Mouse (Mus musculus) 3134 (cell line): Measurements from ENCODE around the gene Ifna13.

Source experiments
- DNase-seq: peaks from one replicate; pipeline ENCODE4 v3.0.0-alpha.2; 2011; ENCODE audit warnings: low spot score; ENCODE audit not compliant: insufficient read length; ENCODE audit errors: extremely low read depth

Gene Ifna13

GRCm38 (mm10) chr4:88644359-88644758 is at the start of gene Ifna13:
TSS of gene Ifna13 (minus strand) at chr4:88644459.
- no peak for DNase-seq

DNA sequence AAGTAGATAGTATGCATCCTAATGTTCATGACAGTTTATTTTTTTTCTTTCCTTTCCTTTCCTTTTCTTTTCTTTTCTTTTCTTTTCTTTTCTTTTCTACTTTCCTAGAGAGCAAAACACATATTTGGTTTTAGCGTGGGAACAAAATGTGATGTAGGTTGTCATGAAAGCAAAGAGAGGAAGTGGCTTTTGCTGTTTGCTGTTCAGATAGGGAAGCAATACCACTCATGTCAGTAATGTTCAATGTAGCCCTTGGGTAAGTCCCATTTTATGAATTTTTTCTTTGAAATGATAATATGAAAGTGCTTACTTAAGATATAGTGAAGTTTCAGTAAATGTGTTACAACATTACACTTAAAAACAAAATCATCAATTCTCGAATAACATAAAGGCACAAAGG is 49.1 kb upstream of the Ifna13 start:
- no peak for DNase-seq

- DNase-seq, result no peak
Observed at GRCm38 (mm10) chr4:88692537-88692936, 48.3 kb upstream of the Ifna13 start.

GRCm38 (mm10) chr4:88691259-88691658 is 47.0 kb upstream of the Ifna13 start, which contains the start of gene Ifnab:
TSS of gene Ifnab (minus strand) at chr4:88691359.
- no peak for DNase-seq

- DNase-seq, result no peak
Observed at GRCm38 (mm10) chr4:88683812-88684211, 39.6 kb upstream of the Ifna13 start, which contains the start of gene Ifna2. TSS of gene Ifna2 (minus strand) at chr4:88683912.

DNA sequence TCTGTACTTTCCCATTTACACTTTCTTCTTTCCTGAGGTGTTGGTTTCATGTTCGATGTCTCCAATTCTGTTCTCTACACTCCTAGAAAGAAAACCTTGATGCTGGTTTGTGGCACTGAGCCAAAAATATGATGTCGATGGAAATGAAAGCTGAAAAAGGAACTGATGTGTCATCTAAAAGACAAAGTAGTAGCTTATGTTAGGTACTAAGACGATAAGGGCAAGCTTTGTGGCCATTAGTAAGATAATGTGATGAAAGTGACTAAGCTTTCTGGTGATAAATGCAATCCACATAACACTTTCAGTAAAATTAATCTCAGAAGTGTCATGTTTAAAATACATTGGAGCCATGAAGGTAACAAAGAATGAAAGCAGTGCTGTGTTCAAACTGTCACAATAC is 37.1 kb upstream of the Ifna13 start:
- no peak for DNase-seq

DNA sequence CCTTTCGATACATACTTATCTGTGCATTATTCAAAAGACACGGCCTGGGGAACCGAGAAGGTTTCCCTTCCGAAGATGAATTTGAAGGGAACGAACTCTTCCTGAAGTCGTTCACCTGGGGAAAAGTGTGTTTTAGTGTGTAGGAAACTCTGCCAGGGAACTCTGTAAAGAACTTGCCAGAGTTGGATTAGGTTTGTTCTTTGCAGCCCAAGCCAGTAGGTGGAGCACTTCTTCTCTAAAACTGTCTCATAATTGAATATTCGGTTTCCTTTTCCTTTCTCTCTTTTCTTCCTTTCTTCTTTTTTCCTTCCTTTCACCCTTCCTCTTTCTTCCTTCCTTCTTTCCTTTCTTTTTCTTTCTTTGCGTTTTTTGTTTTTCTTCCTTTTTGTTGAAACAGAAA is 36.1 kb upstream of the Ifna13 start:
- DNase-seq, result no peak

- no peak for DNase-seq
Observed at GRCm38 (mm10) chr4:88676824-88677223, 32.6 kb upstream of the Ifna13 start, which contains the start of gene Ifna16. TSS of gene Ifna16 (minus strand) at chr4:88676924.

DNA sequence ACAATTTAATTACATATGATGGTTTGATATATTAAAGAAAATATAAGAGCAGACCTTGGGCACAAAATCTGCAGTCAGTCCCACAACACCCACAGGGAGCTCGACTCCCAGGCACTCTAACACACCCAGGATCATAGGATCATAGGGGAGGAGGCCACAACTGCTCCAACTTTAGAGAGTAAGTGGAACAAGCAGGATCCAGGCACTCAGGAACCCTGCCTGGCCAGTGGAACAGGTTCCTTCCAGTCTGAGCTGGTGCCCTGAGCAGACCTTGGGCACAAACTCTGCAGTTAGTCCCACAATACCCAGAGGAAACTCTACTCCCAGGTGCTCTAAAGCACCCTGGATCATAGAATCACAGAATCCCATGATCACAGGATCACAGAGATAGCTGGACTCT is 11.2 kb upstream of the Ifna13 start:
- no peak for DNase-seq

DNA sequence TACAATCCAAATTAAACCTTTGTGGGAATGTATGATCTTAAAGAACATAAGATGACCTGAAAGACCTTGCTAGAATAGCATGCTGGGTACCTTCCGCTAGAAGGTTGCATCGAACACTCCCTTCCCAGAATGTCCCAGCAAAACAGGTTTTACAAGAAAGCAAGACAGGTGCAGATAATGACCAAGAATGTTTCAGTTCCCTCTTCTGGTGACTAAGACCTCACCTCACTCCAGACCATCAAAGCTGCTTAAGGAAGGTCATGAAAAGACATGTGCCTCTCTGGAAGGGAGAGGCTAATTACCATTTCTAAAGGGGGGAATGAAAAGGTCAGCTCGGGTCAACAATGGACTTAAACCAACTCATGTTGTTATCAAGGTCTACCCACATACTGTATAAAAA is 9.4 kb upstream of the Ifna13 start:
- DNase-seq, result no peak

- DNase-seq, result peak; percentile 37
Observed at GRCm38 (mm10) chr4:88642526-88642925, 1.7 kb downstream of the Ifna13 start.

- DNase-seq, result peak; percentile 93
Observed at GRCm38 (mm10) chr4:88641077-88641831, 3.0 kb downstream of the Ifna13 start.

- DNase-seq, result no peak
Observed at GRCm38 (mm10) chr4:88640704-88641076, 3.6 kb downstream of the Ifna13 start.

DNA sequence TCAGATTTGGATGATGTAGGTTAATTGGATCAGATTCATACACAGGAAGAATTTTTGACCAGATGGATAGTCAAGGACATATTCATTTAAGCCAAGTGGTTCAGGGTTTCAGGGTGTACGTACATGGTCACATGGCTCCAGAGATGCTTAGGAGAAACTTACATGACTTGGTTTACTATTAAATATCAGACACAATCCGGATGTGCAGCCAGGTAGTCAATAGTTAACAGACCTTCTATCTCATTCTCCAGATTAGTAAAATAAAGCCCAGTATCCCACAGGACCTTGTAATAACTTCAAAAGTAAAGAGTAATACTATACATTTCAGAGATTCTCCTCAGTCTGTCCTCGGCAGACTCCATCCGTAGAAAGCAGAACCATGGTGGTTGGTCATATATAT is 9.9 kb downstream of the Ifna13 start, which contains the start of gene C87499:
Gene C87499 (minus strand): TSS at position 101 of the 400 bp plus-strand sequence.
- DNase-seq, result no peak

GRCm38 (mm10) chr4:88603276-88603675 is 41.0 kb downstream of the Ifna13 start, which contains the start of gene Ifna12:
TSS of gene Ifna12 (minus strand) at chr4:88603376.
- DNase-seq, result no peak
